Mouse (Mus musculus): ENCODE measurements at regions not wholly inside any gene's neighbourhood (a gene's known extent, or its start where the extent isn't known, plus 50 kb on each side); places are given as distances from the start of the nearest gene placed in this dataset.

DNA sequence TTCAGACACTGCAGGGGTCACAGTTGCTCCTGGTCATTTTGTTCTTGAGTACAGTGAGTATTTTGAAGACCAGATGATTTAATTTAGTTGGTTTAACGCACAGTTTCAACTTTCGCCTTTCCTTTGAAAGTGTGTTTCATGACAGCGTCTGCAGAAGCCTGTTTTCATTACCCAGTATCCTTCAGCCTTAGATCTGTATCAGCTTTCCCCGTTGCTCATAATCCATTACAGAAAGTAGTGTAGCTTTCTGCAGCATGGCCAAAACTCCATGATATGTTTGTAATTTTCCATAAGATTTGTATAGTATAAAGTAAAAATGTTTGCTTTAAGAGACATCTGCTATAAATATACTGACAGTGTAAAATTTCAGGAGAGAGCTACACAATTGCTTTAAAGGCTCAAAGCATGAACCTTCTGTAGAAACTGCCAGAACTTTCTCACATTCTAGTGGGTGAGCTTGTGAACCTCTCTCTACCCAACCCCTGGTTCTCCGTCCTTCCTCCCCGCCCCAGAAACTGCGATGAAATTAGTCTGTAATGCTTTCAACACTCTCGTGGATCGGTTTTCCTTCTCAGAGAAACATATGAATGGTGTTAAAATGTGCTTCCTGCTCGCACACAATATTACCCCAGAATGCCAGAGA, 506.6 kb upstream of the Adgrl2 start:
- no peaks in the 10 kb centered on the region for H3K27me3 ChIP-seq (replicated peaks; ENCODE audit: control insufficient read depth, insufficient read depth, low read length)
- H3K9me3 ChIP-seq (ENCODE audit: control insufficient read depth, low read length): no peaks in the 10 kb centered on the region
- H3K4me3 ChIP-seq (ENCODE audit: low read depth, low read length): peak overlapping the region; percentile 17; the same call in 1 of the 2 replicates
- ATAC-seq (ENCODE audit: low read depth): no peak
- H3K27ac ChIP-seq (replicated peaks; ENCODE audit: low read depth, low read length): peak overlapping the region; percentile 77
- H3K4me1 ChIP-seq (ENCODE audit: control insufficient read depth, insufficient read depth, low read length): peaks cover 9% of the 10 kb centered on the region; the same call in 1 of the 2 replicates
- H3K36me3 ChIP-seq (ENCODE audit: control insufficient read depth, insufficient read depth, low read length): no peaks in the 10 kb centered on the region
- 21% methylated on average over 10 of the region's 10 CpGs for WGBS
- H3K4me2 ChIP-seq (ENCODE audit: low read depth, low read length): peak overlapping the region; percentile 42
- DNase-seq (ENCODE audit: low spot score): peak; percentile 84
- H3K9ac ChIP-seq (ENCODE audit: low read depth, low read length): no peak overlapping the region

DNA sequence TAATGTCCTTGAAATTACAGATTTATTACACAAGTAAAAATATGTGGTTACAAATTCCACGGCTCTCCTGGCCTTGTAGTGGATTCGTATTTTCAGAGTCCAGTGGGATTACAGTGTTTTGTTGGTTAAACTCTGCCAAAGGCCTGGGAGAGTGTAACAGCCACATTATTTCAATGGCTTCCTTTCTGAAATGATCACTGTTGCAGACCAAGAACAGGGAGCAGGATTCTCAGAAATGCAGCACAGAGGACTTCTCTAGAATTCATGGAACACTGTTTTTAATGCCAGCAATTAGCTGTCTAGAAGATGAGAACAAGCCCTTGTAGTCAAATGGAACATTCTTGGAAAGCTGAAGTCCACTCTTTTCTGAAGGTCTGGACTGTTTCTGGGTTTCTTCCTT, 505.8 kb upstream of the Adgrl2 start:
- Histone ChIP-seq H3K27ac (replicated peaks; ENCODE audit: low read depth, low read length) (peak overlapping the region; percentile 77; the same call in 1 of the 2 replicates), H3K4me2 (ENCODE audit: low read depth, low read length) (no peak overlapping the region)

DNA sequence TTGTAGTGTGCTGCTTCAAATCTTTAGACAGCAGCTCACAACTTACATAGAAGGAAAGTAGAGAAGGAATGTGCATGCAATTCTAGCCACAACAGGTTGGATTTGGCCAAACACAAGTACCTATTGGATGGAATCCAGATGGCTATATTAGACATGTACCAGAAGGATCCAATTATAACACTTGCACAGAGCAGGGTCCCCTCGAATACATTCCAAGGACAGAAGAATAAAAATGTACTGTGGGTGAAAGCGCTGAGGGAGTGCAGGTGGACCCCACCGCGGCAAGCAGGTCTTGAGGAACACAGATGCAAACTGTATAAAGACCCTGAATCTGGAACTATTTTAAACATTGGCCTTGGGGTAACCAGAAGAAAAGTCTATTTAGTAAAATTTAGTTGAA, 497.8 kb upstream of the Adgrl2 start:
- ATAC-seq (ENCODE audit: low read depth): peak; percentile 55; the same call in 1 of the 2 replicates
- Histone ChIP-seq H3K27ac (replicated peaks; ENCODE audit: low read depth, low read length) (no peak overlapping the region), H3K9ac (ENCODE audit: low read depth, low read length) (no peak overlapping the region), H3K4me3 (ENCODE audit: low read depth, low read length) (no peak overlapping the region), H3K9me3 (ENCODE audit: control insufficient read depth, low read length) (no peaks in the 10 kb centered on the region), H3K36me3 (ENCODE audit: control insufficient read depth, insufficient read depth, low read length) (no peaks in the 10 kb centered on the region), H3K4me1 (ENCODE audit: control insufficient read depth, insufficient read depth, low read length) (peaks cover 12% of the 10 kb centered on the region), H3K4me2 (ENCODE audit: low read depth, low read length) (no peak overlapping the region), H3K27me3 (replicated peaks; ENCODE audit: control insufficient read depth, insufficient read depth, low read length) (no peaks in the 10 kb centered on the region)
- DNase-seq (ENCODE audit: low spot score): peak; percentile 36
- WGBS: 34% methylated on average over 4 of the region's 4 CpGs

More for the DNA sequence above, 505.8 kb upstream of the Adgrl2 start:
- Histone ChIP-seq H3K4me1 (ENCODE audit: control insufficient read depth, insufficient read depth, low read length) (peaks cover 9% of the 10 kb centered on the region; the same call in 1 of the 2 replicates), H3K36me3 (ENCODE audit: control insufficient read depth, insufficient read depth, low read length) (no peaks in the 10 kb centered on the region), H3K4me3 (ENCODE audit: low read depth, low read length) (no peak overlapping the region), H3K9ac (ENCODE audit: low read depth, low read length) (no peak overlapping the region), H3K9me3 (ENCODE audit: control insufficient read depth, low read length) (no peaks in the 10 kb centered on the region), H3K27me3 (replicated peaks; ENCODE audit: control insufficient read depth, insufficient read depth, low read length) (no peaks in the 10 kb centered on the region)
- ATAC-seq (ENCODE audit: low read depth): no peak
- peak; percentile 49 for DNase-seq (ENCODE audit: low spot score)
- 43% methylated on average over 2 of the region's 2 CpGs for WGBS

GRCm38 (mm10) chr3:149485406-149485805, 495.1 kb upstream of the Adgrl2 start:
- H3K4me1 ChIP-seq (ENCODE audit: control insufficient read depth, insufficient read depth, low read length): peaks cover 12% of the 10 kb centered on the region
- H3K27me3 ChIP-seq (replicated peaks; ENCODE audit: control insufficient read depth, insufficient read depth, low read length): no peaks in the 10 kb centered on the region
- H3K9me3 ChIP-seq (ENCODE audit: control insufficient read depth, low read length): no peaks in the 10 kb centered on the region
- H3K9ac ChIP-seq (ENCODE audit: low read depth, low read length): no peak overlapping the region
- H3K4me3 ChIP-seq (ENCODE audit: low read depth, low read length): no peak overlapping the region
- ATAC-seq (ENCODE audit: low read depth) (no peak), DNase-seq (ENCODE audit: low spot score) (no peak)
- no peak overlapping the region for H3K27ac ChIP-seq (replicated peaks; ENCODE audit: low read depth, low read length)
- no peak overlapping the region for H3K4me2 ChIP-seq (ENCODE audit: low read depth, low read length)
- H3K36me3 ChIP-seq (ENCODE audit: control insufficient read depth, insufficient read depth, low read length): no peaks in the 10 kb centered on the region
- 75% methylated on average over 4 of the region's 4 CpGs for WGBS

DNA sequence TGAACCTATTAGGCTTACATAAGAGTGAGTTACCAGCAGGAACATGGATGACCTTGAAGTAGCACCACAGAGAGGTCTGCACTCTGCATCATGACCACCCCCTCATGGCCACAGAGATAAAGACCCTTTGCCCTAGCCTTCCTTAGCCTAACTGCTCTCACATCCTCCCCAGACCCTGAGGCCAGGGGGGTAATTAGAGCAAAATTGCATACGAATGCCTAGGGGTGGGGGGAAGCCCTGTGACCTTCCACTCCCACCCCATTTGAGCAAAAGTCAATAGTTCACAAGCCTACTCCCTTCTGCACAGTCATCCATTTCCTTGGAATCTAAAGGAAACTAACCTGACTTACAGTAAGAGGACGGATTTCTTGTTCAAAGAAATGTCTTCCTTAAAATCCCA, 494.0 kb upstream of the Adgrl2 start:
- peaks cover 12% of the 10 kb centered on the region for H3K4me1 ChIP-seq (ENCODE audit: control insufficient read depth, insufficient read depth, low read length)
- ATAC-seq (ENCODE audit: low read depth) (no peak), DNase-seq (ENCODE audit: low spot score) (no peak)
- no peaks in the 10 kb centered on the region for H3K36me3 ChIP-seq (ENCODE audit: control insufficient read depth, insufficient read depth, low read length)
- H3K27ac ChIP-seq (replicated peaks; ENCODE audit: low read depth, low read length): no peak overlapping the region
- 58% methylated on average over 2 of the region's 2 CpGs for WGBS
- no peak overlapping the region for H3K4me2 ChIP-seq (ENCODE audit: low read depth, low read length)
- H3K9me3 ChIP-seq (ENCODE audit: control insufficient read depth, low read length): no peaks in the 10 kb centered on the region
- no peak overlapping the region for H3K9ac ChIP-seq (ENCODE audit: low read depth, low read length)
- no peak overlapping the region for H3K4me3 ChIP-seq (ENCODE audit: low read depth, low read length)
- H3K27me3 ChIP-seq (replicated peaks; ENCODE audit: control insufficient read depth, insufficient read depth, low read length): no peaks in the 10 kb centered on the region

- WGBS: 64% methylated on average over 2 of the region's 2 CpGs
- ATAC-seq (ENCODE audit: low read depth): no peak
- DNase-seq (ENCODE audit: low spot score): no peak
- Histone ChIP-seq H3K9me3 (ENCODE audit: control insufficient read depth, low read length) (no peaks in the 10 kb centered on the region), H3K4me3 (ENCODE audit: low read depth, low read length) (no peak overlapping the region), H3K9ac (ENCODE audit: low read depth, low read length) (no peak overlapping the region), H3K27ac (replicated peaks; ENCODE audit: low read depth, low read length) (no peak overlapping the region), H3K36me3 (ENCODE audit: control insufficient read depth, insufficient read depth, low read length) (no peaks in the 10 kb centered on the region), H3K4me2 (ENCODE audit: low read depth, low read length) (no peak overlapping the region), H3K4me1 (ENCODE audit: control insufficient read depth, insufficient read depth, low read length) (no peaks in the 10 kb centered on the region), H3K27me3 (replicated peaks; ENCODE audit: control insufficient read depth, insufficient read depth, low read length) (no peaks in the 10 kb centered on the region)
Measured at GRCm38 (mm10) chr3:149476151-149476550, 485.8 kb upstream of the Adgrl2 start.

GRCm38 (mm10) chr3:149466973-149467372, 476.6 kb upstream of the Adgrl2 start:
- WGBS: 87% methylated on average over 5 of the region's 5 CpGs
- no peaks in the 10 kb centered on the region for H3K36me3 ChIP-seq (ENCODE audit: control insufficient read depth, insufficient read depth, low read length)
- H3K9ac ChIP-seq (ENCODE audit: low read depth, low read length): no peak overlapping the region
- no peak overlapping the region for H3K4me3 ChIP-seq (ENCODE audit: low read depth, low read length)
- H3K9me3 ChIP-seq (ENCODE audit: control insufficient read depth, low read length): no peaks in the 10 kb centered on the region
- H3K4me2 ChIP-seq (ENCODE audit: low read depth, low read length): no peak overlapping the region
- DNase-seq (ENCODE audit: low spot score) (no peak), ATAC-seq (ENCODE audit: low read depth) (no peak)
- H3K27ac ChIP-seq (replicated peaks; ENCODE audit: low read depth, low read length): no peak overlapping the region
- H3K4me1 ChIP-seq (ENCODE audit: control insufficient read depth, insufficient read depth, low read length): no peaks in the 10 kb centered on the region
- H3K27me3 ChIP-seq (replicated peaks; ENCODE audit: control insufficient read depth, insufficient read depth, low read length): no peaks in the 10 kb centered on the region

DNA sequence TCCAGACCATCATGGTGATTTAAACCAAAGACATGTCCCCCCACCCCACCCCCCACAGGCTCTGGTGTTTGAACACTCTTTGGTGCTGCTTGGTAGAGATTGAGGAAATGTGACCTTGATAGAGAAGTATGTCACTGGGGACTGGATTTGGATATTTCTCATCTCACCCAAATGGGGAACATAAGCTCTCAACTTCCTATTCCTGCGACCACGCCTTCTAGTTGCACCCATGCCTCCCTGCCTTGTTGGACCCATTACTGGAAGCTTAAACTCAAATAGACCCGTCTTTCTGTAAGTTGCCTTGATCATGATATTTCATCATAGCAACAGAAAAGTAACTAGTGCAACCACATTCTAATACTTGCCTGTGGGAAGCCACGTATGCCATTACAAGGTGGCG, 474.2 kb upstream of the Adgrl2 start:
- WGBS: 95% methylated on average over 5 of the region's 5 CpGs
- Histone ChIP-seq H3K27me3 (replicated peaks; ENCODE audit: control insufficient read depth, insufficient read depth, low read length) (no peaks in the 10 kb centered on the region), H3K9ac (ENCODE audit: low read depth, low read length) (no peak overlapping the region), H3K9me3 (ENCODE audit: control insufficient read depth, low read length) (no peaks in the 10 kb centered on the region), H3K27ac (replicated peaks; ENCODE audit: low read depth, low read length) (no peak overlapping the region), H3K4me2 (ENCODE audit: low read depth, low read length) (no peak overlapping the region), H3K4me3 (ENCODE audit: low read depth, low read length) (no peak overlapping the region), H3K36me3 (ENCODE audit: control insufficient read depth, insufficient read depth, low read length) (no peaks in the 10 kb centered on the region), H3K4me1 (ENCODE audit: control insufficient read depth, insufficient read depth, low read length) (no peaks in the 10 kb centered on the region)
- ATAC-seq (ENCODE audit: low read depth): no peak
- DNase-seq (ENCODE audit: low spot score): no peak

GRCm38 (mm10) chr3:149462121-149462541, 471.8 kb upstream of the Adgrl2 start:
- no peak overlapping the region for H3K4me2 ChIP-seq (ENCODE audit: low read depth, low read length)
- no peak overlapping the region for H3K9ac ChIP-seq (ENCODE audit: low read depth, low read length)
- WGBS: 55% methylated on average over 2 of the region's 2 CpGs
- H3K36me3 ChIP-seq (ENCODE audit: control insufficient read depth, insufficient read depth, low read length): no peaks in the 10 kb centered on the region
- no peak overlapping the region for H3K4me3 ChIP-seq (ENCODE audit: low read depth, low read length)
- no peak overlapping the region for H3K27ac ChIP-seq (replicated peaks; ENCODE audit: low read depth, low read length)
- H3K4me1 ChIP-seq (ENCODE audit: control insufficient read depth, insufficient read depth, low read length): no peaks in the 10 kb centered on the region
- no peaks in the 10 kb centered on the region for H3K27me3 ChIP-seq (replicated peaks; ENCODE audit: control insufficient read depth, insufficient read depth, low read length)
- DNase-seq (ENCODE audit: low spot score): no peak
- ATAC-seq (ENCODE audit: low read depth): no peak
- no peaks in the 10 kb centered on the region for H3K9me3 ChIP-seq (ENCODE audit: control insufficient read depth, low read length)
